Mouse (Mus musculus): ENCODE results near the gene Zdhhc5.

Zdhhc5 gene

DNA sequence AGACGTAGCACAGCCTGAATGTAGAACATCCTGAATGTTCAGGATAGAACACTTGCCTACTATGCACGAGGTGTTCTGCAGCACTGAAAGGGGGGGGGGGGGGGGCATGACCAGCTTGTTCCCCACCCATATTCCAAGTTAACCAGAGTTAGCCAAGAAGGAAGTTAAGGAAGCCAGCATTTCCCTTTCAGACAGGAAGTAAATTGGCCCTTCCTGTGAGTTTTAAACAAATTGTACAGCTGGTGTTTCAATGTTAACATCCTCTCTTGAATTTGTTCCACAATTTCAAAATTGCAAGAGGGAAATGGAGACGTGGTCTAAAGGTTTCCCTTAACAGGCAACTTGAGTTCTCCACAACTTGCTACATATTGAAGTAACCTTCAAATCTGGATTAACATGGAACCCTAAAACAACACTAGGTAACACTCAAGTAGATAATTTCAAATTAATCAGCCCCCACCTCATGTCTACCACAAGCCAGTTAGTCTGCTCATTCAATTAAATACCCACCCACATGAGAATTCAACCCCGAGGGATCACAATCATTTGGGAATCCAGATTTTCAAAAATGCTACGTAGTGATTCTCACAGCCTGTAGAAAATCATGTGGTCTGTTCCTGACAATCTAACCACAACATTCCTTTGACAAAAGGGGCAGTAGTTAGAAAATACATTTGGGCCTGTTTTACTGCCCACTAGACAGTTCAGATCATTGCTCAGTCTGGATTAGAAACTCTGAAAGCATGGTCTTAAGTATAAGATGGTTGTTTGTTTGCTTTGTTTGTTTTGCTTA is 76.4 kb downstream of the Zdhhc5 start:
- no peak for DNase-seq

All from kidney, adult 18-20 months (tissue).